Mouse (Mus musculus) intestine, embryonic 15.5 days (tissue): Measurements from ENCODE around the gene Atrnl1. TPM values are rescaled to one million over a fixed set of nuclear protein-coding genes. Genes with fewer than 3 reads are reported as not detected.

Source experiments
- ATAC-seq: fragments of 200-750 bp; cut with Nextera tagmentation; 2 replicates; pipeline ENCODE4 v1.8.0; 2017; ENCODE audit warnings: moderate TSS enrichment, moderate library complexity
- H3K27ac ChIP-seq: fragments of 300-500 bp; sonication (generic); 2 replicates; pipeline ENCODE4 v1.5.1; 2015; ENCODE audit warnings: mild to moderate bottlenecking, inconsistent platforms
- H3K27me3 ChIP-seq: fragments of 300-500 bp; sonication (generic); replicated peaks from 2 replicates; pipeline ENCODE4 v1.6.1; 2015; ENCODE audit warnings: inconsistent platforms
- H3K36me3 ChIP-seq: fragments of 300-500 bp; sonication (generic); 2 replicates; pipeline ENCODE4 v1.6.1; 2015; ENCODE audit warnings: inconsistent platforms
- H3K4me1 ChIP-seq: fragments of 300-500 bp; sonication (generic); replicated peaks from 2 replicates; pipeline ENCODE4 v1.6.1; 2015; ENCODE audit warnings: inconsistent platforms
- H3K4me2 ChIP-seq: fragments of 300-500 bp; sonication (generic); replicated peaks from 2 replicates; pipeline ENCODE4 v1.6.1; 2015; ENCODE audit warnings: mild to moderate bottlenecking, inconsistent platforms
- H3K4me3 ChIP-seq: fragments of 300-500 bp; sonication (generic); replicated peaks from 2 replicates; pipeline ENCODE4 v1.5.1; 2015; ENCODE audit warnings: inconsistent platforms
- H3K9ac ChIP-seq: fragments of 300-500 bp; sonication (generic); 2 replicates; pipeline ENCODE4 v1.6.1; 2015; ENCODE audit warnings: inconsistent platforms
- H3K9me3 ChIP-seq: fragments of 300-500 bp; sonication (generic); 2 replicates; pipeline ENCODE4 v1.6.1; 2016; ENCODE audit warnings: inconsistent platforms
- WGBS: fragments of 180-500 bp; shearing (Covaris S2); methylation state at CpG from one replicate; pipeline ENCODE4 v1.1.7; 2015; 5-methylcytosine and 5-hydroxymethylcytosine counted together
- polyA plus RNA-seq: library from polyadenylated mRNA; unstranded; fragments of >200 nt; fragmentation: Nextera tagmentation; extraction: Ambion mirVana; gene quantifications from 2 replicates; pipeline ENCODE4 v1.2.1, GENCODE M21; 2015

Gene Atrnl1
- polyA plus RNA-seq, 1 experiment from 2014 or later, result 4.6 TPM

- Histone ChIP-seq H3K9me3 (no peaks in the 10 kb centered on the region), H3K36me3 (0 out of 2 replicates have a peak, but pooled peaks cover 2% of the 10 kb centered on the region), H3K4me3 (no peak overlapping the region), H3K27ac (no peak overlapping the region), H3K4me2 (no peak overlapping the region), H3K27me3 (no peaks in the 10 kb centered on the region), H3K9ac (no peak overlapping the region), H3K4me1 (peaks cover 8% of the 10 kb centered on the region)
- WGBS, result 59% methylated on average over 5 of the region's 5 CpGs
- no peak for ATAC-seq
Measured at GRCm38 (mm10) chr19:58065001-58065314, 454.1 kb downstream of the Atrnl1 start.

- no peaks in the 10 kb centered on the region for H3K27me3 ChIP-seq
- no peak for ATAC-seq
- no peak overlapping the region for H3K4me2 ChIP-seq
- H3K27ac ChIP-seq, result no peak overlapping the region
- no peaks in the 10 kb centered on the region for H3K9me3 ChIP-seq
- WGBS, result 76% methylated on average over 2 of the region's 2 CpGs
- no peak overlapping the region for H3K4me3 ChIP-seq
- 0 out of 2 replicates have a peak, but pooled peaks cover 2% of the 10 kb centered on the region for H3K36me3 ChIP-seq
- H3K9ac ChIP-seq, result no peak overlapping the region
- H3K4me1 ChIP-seq, result peaks cover 8% of the 10 kb centered on the region
Measured at GRCm38 (mm10) chr19:58065514-58065913, 454.7 kb downstream of the Atrnl1 start.

GRCm38 (mm10) chr19:58068114-58068513 lies 457.3 kb downstream of the Atrnl1 start:
- Histone ChIP-seq H3K36me3 (0 out of 2 replicates have a peak, but pooled peaks cover 2% of the 10 kb centered on the region), H3K4me1 (peaks cover 2% of the 10 kb centered on the region; the same call in 1 of the 2 replicates), H3K27ac (no peak overlapping the region), H3K9ac (no peak overlapping the region), H3K27me3 (no peaks in the 10 kb centered on the region), H3K4me3 (no peak overlapping the region), H3K4me2 (no peak overlapping the region), H3K9me3 (no peaks in the 10 kb centered on the region)
- WGBS, result 54% methylated on average over 2 of the region's 2 CpGs
- ATAC-seq, result no peak

DNA sequence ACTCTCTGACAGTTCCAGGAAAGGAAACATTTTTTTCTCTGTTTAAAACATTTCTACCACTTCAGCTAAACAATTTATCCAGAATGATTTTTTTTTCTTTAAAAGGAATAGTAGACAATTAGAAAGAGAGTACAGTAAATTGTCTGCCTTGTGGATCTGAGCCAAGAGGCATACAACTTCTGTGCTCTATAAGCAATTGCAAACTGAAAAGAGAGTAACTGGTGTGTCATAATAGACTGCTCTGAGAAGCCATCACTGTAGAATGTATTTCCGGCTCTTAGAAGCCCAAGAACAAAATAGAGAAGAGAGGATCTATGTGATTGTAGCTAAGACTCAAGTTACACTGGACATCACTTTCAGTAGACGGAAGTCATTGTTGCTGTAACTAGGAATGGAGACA lies 458.1 kb downstream of the Atrnl1 start:
- no peaks in the 10 kb centered on the region for H3K9me3 ChIP-seq
- H3K4me1 ChIP-seq, result peaks cover 2% of the 10 kb centered on the region; the same call in 1 of the 2 replicates
- H3K9ac ChIP-seq, result no peak overlapping the region
- H3K27me3 ChIP-seq, result no peaks in the 10 kb centered on the region
- 51% methylated on average over 2 of the region's 2 CpGs for WGBS
- ATAC-seq, result peak; percentile 28; the same call in 1 of the 2 replicates
- 0 out of 2 replicates have a peak, but pooled peaks cover 2% of the 10 kb centered on the region for H3K36me3 ChIP-seq
- no peak overlapping the region for H3K4me3 ChIP-seq
- H3K4me2 ChIP-seq, result no peak overlapping the region
- H3K27ac ChIP-seq, result no peak overlapping the region

DNA sequence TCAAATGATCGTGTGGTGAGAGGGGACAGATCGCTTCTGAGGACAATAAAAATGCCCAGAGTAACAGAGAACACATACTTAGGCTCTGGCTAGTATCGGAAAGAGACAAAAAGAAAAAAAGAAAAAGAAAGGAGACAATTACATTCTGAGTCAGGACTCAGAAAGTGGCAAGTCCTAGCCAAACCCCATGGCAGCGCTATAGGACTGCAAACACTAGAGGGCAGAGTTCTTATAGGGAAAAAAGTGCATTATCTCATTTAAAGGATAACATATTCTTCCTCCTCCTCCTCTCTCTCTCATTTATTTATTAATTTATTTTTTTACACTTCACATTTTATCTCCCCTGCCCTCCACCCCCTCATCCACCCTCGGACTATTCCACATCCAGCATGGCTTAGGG lies 461.6 kb downstream of the Atrnl1 start:
- Histone ChIP-seq H3K4me1 (peaks cover 2% of the 10 kb centered on the region; the same call in 1 of the 2 replicates), H3K27ac (no peak overlapping the region), H3K9ac (no peak overlapping the region), H3K36me3 (no peaks in the 10 kb centered on the region), H3K9me3 (no peaks in the 10 kb centered on the region), H3K27me3 (no peaks in the 10 kb centered on the region), H3K4me2 (no peak overlapping the region), H3K4me3 (no peak overlapping the region)
- WGBS, result 66% methylated on average over 5 of the region's 5 CpGs
- ATAC-seq, result no peak

DNA sequence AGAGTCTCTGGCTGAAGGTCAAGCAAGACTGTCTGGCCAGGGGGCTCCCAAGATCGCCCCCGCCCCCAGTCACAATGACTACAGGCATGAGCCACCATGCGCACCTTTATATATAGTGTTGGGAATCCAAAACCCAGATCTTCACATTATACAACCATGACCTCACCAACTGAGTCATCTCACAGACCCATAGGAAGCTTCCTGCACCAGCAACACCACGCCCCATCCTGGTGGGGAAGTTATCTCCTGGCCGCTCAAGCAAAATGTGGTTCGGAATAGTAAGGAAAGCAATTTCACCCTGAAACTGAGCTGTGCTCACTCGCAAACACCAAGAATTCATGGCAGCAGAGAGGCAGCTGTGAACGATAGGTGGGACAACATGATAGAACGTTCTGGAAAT lies 462.0 kb downstream of the Atrnl1 start:
- 90% methylated on average over 9 of the region's 9 CpGs for WGBS
- no peaks in the 10 kb centered on the region for H3K9me3 ChIP-seq
- no peak overlapping the region for H3K9ac ChIP-seq
- H3K36me3 ChIP-seq, result no peaks in the 10 kb centered on the region
- H3K4me1 ChIP-seq, result peaks cover 2% of the 10 kb centered on the region; the same call in 1 of the 2 replicates
- H3K4me3 ChIP-seq, result no peak overlapping the region
- ATAC-seq, result no peak
- no peak overlapping the region for H3K4me2 ChIP-seq
- no peak overlapping the region for H3K27ac ChIP-seq
- H3K27me3 ChIP-seq, result no peaks in the 10 kb centered on the region

DNA sequence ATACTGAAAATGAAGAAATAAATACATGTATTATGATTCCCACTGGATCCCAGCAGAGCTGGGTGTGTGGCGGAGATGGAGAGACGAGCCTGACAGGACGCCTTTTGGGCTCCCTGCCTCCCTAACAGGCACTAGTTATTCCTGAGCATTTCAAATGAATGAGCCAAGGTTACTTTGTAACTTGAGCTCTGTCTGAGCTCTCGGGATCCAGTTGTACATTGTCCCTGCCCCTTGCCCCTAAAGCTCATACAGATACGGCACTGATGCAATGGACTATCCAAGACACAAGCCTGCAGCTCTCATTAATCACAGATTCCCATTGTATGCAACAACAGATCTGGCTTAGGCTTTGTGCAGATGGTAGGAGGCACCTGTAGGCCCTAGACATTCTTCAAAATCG lies 464.4 kb downstream of the Atrnl1 start:
- Histone ChIP-seq H3K36me3 (no peaks in the 10 kb centered on the region), H3K4me3 (no peak overlapping the region), H3K27ac (no peak overlapping the region), H3K4me1 (no peaks in the 10 kb centered on the region), H3K9me3 (no peaks in the 10 kb centered on the region), H3K4me2 (no peak overlapping the region), H3K27me3 (no peaks in the 10 kb centered on the region), H3K9ac (no peak overlapping the region)
- WGBS, result 60% methylated on average over 6 of the region's 6 CpGs
- no peak for ATAC-seq

GRCm38 (mm10) chr19:58076961-58077371 lies 466.1 kb downstream of the Atrnl1 start:
- H3K4me1 ChIP-seq, result no peaks in the 10 kb centered on the region
- no peak overlapping the region for H3K4me3 ChIP-seq
- no peaks in the 10 kb centered on the region for H3K36me3 ChIP-seq
- no peaks in the 10 kb centered on the region for H3K9me3 ChIP-seq
- H3K27me3 ChIP-seq, result no peaks in the 10 kb centered on the region
- no peak overlapping the region for H3K27ac ChIP-seq
- no peak overlapping the region for H3K4me2 ChIP-seq
- WGBS, result 79% methylated on average over 14 of the region's 14 CpGs
- ATAC-seq, result no peak
- H3K9ac ChIP-seq, result no peak overlapping the region

DNA sequence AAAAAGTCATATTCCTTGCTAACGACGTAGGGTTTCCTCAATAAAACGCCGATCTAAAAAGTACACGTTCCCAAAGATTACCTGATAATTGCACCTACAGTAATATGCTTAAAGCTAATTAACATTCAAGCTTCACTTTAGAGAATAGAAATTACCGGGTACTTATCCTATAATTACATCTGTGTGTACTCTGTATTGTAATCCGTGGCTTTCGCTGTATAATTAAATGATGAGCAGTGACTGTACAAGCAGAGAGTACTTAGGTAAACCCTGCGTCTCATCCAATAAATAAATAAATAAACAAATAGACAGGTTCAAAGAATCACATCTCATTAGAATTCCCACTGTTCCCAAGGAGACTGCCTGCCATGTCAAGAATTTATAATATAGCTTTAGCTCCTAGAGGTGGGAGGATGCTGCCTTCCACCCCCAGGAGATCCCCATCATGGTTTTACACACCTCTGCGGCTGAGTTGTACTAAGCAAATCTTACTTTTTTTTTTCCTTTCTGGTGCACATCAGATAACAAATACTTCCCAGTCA lies 466.8 kb downstream of the Atrnl1 start:
- WGBS, result 85% methylated on average over 10 of the region's 10 CpGs
- H3K36me3 ChIP-seq, result no peaks in the 10 kb centered on the region
- H3K9me3 ChIP-seq, result no peaks in the 10 kb centered on the region
- no peak overlapping the region for H3K4me3 ChIP-seq
- no peaks in the 10 kb centered on the region for H3K4me1 ChIP-seq
- H3K27me3 ChIP-seq, result no peaks in the 10 kb centered on the region
- no peak overlapping the region for H3K4me2 ChIP-seq
- H3K9ac ChIP-seq, result no peak overlapping the region
- ATAC-seq, result no peak
- no peak overlapping the region for H3K27ac ChIP-seq

DNA sequence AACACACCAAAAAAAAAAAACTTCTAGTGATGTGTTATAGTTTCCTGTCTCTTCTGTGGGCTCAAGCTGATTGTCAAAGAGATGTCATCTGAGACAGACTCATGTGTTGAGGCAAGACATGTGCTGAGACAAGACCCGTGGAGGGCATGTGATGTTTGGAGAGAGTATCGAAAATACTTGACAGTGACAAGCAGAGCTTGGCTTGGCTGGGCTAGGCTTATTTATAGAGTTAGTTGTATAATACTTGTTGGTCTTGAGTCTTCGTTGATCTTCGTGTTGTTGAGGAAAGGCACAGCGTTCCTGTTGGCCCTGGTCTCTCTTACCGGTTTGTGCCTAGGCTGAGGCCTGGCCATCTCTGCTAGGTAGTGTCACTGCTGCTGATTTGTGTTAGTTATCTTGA lies 469.3 kb downstream of the Atrnl1 start:
- no peaks in the 10 kb centered on the region for H3K9me3 ChIP-seq
- WGBS, result 87% methylated on average over 6 of the region's 6 CpGs
- H3K27me3 ChIP-seq, result no peaks in the 10 kb centered on the region
- no peak overlapping the region for H3K27ac ChIP-seq
- no peaks in the 10 kb centered on the region for H3K4me1 ChIP-seq
- H3K4me3 ChIP-seq, result no peak overlapping the region
- no peak overlapping the region for H3K9ac ChIP-seq
- ATAC-seq, result no peak
- H3K4me2 ChIP-seq, result no peak overlapping the region
- no peaks in the 10 kb centered on the region for H3K36me3 ChIP-seq

DNA sequence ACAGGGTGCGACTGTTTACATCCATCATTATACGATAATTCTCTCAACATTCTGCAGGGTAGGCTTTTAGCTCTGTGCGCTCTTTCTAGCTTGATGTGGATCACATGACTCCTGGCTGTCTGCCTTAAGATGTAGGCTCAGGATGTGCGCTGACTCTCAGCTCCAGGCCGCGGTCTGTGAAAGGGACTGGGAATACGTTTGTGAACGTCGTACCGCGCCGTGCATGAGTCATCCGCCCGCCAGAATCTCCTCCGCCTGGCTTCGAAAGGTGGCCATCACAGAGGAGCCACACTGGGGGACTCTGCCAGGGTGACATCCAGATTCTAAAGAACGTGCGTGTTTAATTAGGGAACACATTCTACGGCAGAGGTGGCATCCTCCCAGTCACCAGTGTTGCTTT lies 471.9 kb downstream of the Atrnl1 start:
- 95% methylated on average over 19 of the region's 19 CpGs for WGBS
- Histone ChIP-seq H3K9ac (no peak overlapping the region), H3K4me2 (no peak overlapping the region), H3K27ac (no peak overlapping the region), H3K4me3 (no peak overlapping the region), H3K36me3 (no peaks in the 10 kb centered on the region), H3K4me1 (no peaks in the 10 kb centered on the region), H3K27me3 (no peaks in the 10 kb centered on the region), H3K9me3 (no peaks in the 10 kb centered on the region)
- ATAC-seq, result no peak

DNA sequence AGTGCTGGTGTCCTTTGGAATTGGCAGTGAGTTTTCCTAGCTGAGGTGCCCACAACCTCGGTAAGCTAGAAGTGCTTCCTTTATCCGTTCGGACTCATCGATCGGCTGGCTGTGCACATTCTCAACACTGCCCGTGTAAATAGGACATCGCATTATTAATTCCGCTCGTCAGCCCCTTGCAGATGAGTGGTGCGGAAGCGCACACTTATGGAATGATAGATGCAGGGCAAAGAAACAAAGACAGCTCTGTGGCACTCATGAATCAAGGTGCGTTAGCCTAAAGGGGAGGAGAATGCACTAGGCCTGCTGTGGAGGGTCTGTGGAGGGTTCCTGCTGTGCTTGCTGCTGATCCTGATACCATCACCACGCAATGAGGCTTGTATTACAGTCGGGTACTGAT lies 474.0 kb downstream of the Atrnl1 start:
- Histone ChIP-seq H3K4me2 (no peak overlapping the region), H3K27ac (no peak overlapping the region), H3K36me3 (no peaks in the 10 kb centered on the region), H3K9ac (no peak overlapping the region), H3K4me3 (no peak overlapping the region), H3K27me3 (no peaks in the 10 kb centered on the region), H3K4me1 (no peaks in the 10 kb centered on the region), H3K9me3 (no peaks in the 10 kb centered on the region)
- no peak for ATAC-seq
- 91% methylated on average over 14 of the region's 14 CpGs for WGBS

DNA sequence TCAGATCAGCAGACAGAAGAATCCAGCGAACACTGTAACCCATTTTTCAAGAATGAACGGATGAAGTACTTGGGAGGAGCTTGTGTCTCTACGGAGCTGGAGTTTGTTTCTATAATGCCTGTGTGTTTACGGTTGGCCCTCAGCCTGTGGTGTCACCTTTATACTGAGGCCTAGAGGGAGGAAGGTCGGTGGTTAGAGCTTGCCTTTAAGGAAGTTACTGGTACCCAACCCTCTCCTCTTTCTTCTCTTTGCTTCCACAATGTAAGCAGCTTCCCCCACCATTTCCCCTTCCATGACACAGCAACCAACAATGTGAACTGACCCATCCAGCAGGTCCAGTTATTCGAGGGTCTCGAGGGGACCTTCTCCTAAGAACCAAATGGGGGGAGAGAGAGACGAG lies 475.9 kb downstream of the Atrnl1 start:
- ATAC-seq, result no peak
- 76% methylated on average over 8 of the region's 8 CpGs for WGBS

More for the DNA sequence above, 475.9 kb downstream of the Atrnl1 start:
- H3K27ac ChIP-seq, result no peak overlapping the region
- H3K4me1 ChIP-seq, result no peaks in the 10 kb centered on the region
- no peaks in the 10 kb centered on the region for H3K9me3 ChIP-seq
- H3K4me3 ChIP-seq, result no peak overlapping the region
- H3K4me2 ChIP-seq, result no peak overlapping the region
- H3K27me3 ChIP-seq, result no peaks in the 10 kb centered on the region
- H3K36me3 ChIP-seq, result no peaks in the 10 kb centered on the region
- no peak overlapping the region for H3K9ac ChIP-seq
